Mouse (Mus musculus) cerebellum, adult 9-10 months (tissue): ENCODE results near the gene Acod1.

Experiments
- DNase-seq: peaks from one replicate; pipeline ENCODE4 v3.0.0; 2022

The Acod1 gene

DNA sequence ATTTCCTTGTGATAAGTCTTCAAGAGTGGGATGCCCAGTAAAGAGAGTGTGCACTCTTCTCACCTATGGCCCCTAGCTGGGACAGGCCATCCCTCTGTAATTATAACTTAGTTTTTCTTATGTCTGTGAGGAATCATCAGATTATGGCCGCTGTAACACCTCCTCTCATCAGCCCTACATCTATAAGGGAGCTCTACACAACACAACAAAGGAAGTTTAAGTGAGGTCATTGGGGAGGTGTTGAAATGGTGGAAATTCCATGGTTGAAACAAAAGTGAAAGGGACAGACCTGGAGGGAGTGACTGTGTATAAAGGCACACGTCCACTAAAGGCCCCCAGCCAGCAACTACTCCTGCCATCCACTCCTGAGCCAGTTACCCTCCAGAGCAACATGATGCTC lies at the start of gene Acod1:
Gene Acod1 (plus strand): TSS at position 301 of the 400 bp plus-strand sequence.
- no peak for DNase-seq

GRCm38 (mm10) chr14:103007737-103008136 lies 39.0 kb upstream of the Acod1 start:
- DNase-seq: no peak

DNA sequence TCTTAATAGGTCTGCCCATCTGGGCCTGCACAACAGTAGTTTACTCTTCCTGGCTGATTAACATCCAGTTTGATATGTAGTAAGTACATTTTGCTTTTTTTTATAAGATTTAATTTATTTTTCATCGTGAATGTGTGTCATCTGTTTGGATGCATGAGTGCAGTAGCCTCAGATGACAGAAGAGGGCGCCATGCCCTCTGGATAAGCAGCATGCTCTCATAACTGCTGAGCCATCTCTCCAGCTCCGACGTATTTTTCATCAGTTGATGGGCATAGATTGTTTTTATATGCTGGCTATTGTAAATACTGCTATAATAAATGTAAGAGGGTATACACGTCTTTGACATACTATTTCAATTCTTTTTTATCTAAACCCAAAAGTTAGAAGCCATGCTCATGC lies 35.0 kb upstream of the Acod1 start:
- DNase-seq: peak; percentile 16

DNA sequence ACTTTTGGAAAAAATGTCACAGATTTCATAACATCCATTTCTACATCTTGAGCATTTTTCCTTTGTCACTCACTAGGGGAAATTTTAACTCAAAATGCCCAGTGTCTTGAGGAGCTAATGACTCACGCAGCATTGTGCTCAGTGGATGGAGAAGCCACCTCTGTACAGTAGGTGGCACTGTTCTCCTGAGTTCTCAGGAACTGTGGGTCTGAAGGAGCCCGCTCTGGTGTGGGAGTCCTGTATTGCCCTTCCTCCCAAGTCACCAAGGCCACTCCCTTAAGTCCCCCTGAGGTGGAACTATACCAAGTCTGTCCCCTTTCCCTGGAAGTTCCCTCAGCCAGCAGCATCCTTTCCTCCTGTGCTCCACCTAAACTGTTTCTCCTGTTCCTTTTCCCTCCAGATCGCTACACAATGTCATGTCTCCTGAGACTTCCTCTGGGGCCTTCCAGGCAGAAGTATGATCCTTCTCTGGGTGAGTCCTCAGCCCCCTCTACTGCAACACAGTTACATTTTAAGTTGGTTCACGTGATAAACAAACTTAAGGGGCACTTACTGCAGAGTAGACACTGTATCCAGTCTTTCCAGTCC lies 34.1 kb upstream of the Acod1 start:
- DNase-seq: peak; percentile 58

- DNase-seq: no peak
These were observed 29.8 kb upstream of the Acod1 start for GRCm38 (mm10) chr14:103017009-103017408.

GRCm38 (mm10) chr14:103020046-103020445 lies 26.7 kb upstream of the Acod1 start:
- no peak for DNase-seq

GRCm38 (mm10) chr14:103029203-103029602 lies 17.6 kb upstream of the Acod1 start:
- DNase-seq: no peak

GRCm38 (mm10) chr14:103033271-103033823 lies 13.4 kb upstream of the Acod1 start:
- DNase-seq: no peak

DNA sequence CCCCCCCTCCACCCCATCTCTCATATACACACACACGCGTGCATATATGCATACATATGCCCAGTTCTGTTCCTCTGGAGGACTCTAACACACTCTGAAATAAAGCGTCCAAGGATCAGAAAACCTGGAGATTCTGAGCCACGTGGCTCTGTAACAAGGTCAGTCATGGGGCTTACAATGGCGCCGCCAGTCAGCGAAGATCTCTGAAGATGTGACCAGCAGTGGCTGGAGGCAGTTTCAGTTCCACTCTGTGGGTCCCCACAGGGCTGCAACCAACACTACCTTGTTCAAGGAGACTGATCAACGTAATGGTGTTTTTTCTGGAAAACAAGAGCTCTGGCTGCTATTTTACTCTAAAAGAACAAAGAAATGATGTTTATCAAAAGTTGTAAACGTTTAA lies 12.7 kb upstream of the Acod1 start:
- no peak for DNase-seq

DNA sequence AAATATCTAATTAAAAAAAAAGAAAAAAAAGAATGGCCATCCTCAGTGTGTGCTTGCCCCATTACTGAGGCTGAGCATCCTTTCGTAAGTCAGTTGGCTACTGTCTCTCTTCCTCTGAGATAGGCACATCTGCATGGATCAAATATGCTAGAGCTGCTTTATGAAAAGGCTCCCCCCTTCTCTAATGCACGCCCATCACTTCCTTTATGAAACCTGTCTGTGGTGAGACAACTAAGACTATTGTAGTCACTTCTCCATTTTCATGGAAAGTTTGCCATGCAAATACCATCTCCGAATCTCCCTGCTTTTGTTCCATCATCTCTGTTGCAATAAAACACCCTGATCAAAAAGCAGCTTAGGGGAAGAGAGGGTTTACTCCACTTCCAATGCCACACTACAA lies 9.8 kb upstream of the Acod1 start:
- no peak for DNase-seq

DNA sequence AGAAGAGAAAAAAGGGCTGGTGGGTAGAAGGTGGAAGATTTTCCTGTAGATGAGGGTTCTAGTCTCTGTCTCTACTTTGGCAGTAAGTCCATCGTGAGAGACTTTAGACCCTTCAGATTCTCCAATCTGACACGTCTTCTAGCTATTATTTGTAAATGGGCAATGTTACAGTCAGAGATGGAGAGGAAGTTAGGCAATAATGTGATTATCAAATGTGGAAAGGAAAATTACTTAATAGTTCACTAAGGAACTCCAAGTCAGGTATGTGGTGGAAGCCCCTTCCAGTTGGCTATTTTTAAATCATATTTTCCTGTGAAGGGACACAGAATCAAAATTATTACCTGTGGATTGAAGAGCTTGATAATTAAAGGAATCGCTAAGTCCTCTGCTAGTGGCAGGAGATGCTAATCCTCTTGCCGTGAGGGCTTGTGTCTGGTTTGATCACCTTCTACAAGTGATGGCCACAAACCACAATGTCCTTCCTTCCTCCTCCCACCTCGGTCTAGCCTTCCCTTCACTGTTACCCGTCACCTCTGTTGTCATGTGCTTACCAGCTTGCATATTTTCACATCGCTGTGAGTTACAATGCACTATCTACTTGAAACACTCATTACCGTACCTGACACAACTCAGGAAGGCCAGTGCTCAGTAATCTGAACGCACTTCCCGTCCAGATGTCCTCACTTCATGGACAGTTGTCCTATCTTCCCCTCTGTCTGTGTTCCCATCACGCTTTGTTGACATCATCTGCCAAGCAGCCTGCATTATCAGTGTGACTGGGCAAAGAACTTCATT lies 1.7 kb downstream of the Acod1 start:
- DNase-seq: no peak

GRCm38 (mm10) chr14:103051159-103051769 lies 4.5 kb downstream of the Acod1 start:
- DNase-seq: peak; percentile 61

DNA sequence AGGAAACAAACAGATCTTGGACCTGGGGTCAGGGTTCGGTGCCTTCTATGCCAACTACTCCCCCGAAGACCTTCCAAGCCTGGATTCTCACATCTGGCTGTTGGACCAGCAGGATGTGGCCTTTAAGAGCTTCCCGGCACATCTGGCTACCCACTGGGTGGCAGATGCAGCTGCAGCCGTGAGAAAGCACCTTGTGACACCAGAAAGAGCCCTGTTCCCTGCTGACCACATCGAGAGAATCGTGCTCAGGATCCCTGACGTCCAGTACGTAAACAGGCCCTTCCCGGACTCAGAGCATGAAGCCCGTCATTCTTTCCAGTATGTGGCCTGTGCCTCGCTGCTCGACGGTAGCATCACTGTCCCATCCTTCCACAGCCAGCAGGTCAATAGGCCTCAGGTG lies 8.0 kb downstream of the Acod1 start:
- DNase-seq: no peak

GRCm38 (mm10) chr14:103056601-103057000 lies 9.8 kb downstream of the Acod1 start:
- no peak for DNase-seq

- no peak for DNase-seq
These were observed 12.2 kb downstream of the Acod1 start for GRCm38 (mm10) chr14:103058998-103059397.

DNA sequence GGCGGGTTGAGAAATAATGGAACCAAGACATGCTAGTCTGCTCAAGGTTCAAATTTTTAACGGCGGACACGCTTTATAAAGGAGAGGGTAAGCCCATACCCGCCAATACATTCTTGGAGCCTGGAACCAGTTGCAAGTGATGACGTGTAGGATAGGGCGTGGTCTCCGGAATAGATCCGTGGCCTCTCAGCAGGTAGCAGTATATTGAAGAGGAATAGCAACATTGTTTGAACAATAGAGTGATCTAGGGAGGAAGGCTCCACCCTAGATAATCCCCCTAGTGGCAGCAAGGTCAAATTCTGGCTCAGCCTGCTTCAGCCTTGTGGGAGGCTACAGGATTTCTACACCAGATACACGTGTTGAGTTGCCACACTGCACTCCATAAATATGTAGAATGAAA lies 12.7 kb downstream of the Acod1 start:
- DNase-seq: no peak

DNA sequence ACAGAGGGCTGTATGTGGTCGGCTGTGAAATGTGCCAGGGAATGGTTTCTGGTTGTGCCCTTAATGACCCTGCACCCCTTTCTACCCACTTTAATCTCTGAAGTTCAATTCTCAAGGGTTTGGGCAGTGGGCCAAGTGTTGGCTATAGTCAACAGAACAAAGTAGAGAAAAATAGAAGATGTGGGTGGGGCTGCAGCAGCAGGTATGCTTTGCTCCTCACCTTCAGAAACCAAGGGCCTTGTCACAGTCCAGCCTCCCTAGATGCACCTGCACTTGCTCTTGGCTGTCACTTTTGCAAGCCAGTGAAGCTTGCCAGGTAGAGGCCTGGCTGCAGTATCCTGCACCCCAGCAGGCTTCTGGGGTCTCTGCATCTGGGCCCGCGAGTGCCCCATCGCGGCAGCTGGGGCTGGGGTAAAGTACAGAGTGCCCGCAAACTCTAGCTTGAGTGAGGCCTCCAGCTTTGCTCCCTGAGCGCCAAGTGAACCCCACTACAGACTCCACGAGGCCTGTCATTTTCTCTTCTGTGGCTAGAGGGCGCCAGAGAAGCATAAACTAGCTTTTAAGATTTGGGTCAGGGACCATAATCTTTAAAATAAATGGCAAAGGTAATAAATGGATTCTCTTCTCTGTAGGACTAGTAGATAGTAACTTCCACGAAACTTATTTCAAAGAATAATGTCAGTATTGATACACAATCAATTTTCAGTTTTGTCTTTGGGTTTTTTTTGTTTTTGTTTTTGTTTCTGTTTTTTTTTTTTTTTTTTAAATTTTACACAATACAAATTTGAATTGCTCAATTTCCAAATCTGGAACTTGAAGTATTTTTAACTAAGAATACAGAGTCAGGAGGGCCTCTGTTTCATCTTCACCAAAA lies 18.8 kb downstream of the Acod1 start:
- peak; percentile 91 for DNase-seq

DNA sequence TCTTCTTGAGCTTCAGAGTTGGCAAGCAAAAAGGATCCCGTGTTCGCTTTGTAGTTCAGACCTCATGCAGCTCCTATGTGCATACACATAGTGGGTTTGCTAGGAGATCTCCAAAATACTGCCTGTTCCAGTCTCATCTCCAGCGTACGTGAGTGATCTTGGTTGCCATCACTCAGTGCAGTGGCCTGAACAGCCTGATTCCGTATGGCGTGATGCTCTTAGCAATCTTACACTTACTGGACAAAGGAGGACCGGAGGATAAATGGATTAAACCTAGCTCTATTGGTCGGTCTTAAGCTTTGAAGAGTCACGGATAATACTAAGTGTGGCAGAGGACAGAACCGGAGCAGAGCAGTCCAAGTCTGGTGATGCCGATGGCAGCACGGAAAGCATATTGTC lies 22.7 kb downstream of the Acod1 start:
- DNase-seq: peak; percentile 70

DNA sequence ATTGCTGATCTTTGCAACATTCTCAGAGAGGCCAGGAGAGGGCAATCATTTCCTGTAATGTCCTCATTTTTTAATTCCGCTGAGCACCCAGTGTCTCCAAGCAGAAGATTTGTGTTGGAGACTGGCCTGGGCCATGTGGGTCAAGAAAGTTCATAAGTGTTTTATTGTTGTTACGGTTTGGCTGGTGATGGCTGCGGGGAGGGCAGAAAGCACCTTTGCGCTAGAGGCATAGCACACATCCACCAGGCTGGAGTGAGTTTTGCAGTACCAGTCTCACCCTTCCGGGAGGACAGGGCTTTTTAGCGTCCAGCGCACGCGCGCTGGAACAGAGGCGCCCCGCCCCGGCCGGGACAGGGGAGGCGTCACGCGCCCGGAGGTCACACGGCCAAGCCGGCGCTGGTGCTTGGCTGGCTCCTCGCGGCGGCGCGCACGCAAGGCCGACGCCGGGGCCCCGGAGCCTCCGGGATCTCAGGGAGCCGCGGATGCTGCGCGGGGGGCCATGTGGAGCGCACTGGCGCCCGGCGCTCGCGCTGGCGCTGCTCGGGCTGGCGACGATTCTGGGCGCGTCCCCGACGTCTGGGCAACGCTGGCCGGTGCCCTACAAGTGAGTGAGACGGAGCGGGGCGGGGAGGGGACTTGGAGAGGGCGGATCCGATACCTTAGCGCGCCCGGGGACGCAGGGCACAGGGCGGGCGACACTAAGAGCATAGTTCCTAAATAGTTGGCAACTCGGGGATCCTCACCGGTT lies 23.3 kb downstream of the Acod1 start, which contains the start of gene Cln5:
Gene Cln5 (plus strand): TSS at position 353 of the 748 bp plus-strand sequence.
- DNase-seq: peak; percentile 94

DNA sequence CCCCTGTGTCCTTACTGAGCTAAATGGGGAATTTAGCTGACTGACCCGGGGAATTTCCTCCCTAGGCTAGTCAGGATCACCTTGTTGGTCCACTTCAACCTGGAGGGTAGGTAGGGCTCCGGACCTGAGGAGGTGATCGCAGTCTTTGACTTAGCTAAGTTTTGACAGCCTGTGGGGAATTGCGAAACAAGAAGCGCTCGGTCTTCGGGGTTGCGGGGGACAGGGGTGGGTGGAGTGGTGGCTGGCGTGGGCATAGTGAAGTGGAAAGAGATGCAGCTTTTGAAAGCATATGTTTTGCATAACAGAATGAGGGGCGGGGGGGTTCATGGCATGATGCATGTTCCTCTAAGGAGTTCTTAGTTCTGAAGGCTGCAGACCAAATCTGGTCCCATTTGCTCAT lies 24.0 kb downstream of the Acod1 start:
- DNase-seq: no peak

DNA sequence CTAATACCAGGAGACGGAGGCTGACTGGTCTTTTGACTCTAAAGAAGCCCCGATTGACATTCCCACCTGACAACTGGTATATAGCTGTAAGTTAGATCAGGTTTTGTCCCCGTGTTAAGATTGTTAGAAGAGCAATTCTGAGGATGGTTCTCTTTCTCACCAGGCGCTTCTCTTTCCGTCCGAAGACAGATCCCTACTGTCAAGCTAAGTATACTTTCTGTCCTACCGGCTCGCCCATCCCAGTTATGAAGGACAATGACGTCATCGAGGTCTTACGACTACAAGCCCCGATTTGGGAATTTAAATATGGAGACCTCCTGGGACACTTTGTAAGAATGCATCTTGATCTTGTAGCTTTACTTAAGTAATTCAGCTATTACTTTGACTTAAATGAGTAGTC lies 24.7 kb downstream of the Acod1 start:
- DNase-seq: peak; percentile 31

DNA sequence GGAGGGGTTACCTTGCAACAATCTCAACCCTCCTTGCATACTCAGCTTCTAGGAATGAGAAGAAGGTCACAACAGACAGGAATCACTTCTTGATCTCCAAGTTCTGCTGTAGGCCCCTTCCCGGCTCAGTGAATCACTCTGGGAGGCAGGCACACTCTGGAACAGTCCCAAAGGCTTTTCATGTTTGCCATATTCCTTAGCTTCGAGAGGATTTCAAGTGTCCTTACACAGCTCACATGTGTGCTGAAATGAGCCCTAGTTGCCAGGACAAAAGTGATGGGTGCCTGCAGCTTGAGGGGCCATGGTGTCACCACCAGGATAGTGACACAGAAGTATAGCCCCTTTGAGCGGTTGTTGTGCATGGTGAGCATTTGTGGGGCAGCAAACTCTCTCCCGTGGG lies 26.0 kb downstream of the Acod1 start:
- DNase-seq: peak; percentile 28
